Mouse (Mus musculus) kidney, postnatal 4 days (tissue): ENCODE results near the gene Cd99l2.

ENCODE experiments used
- DNase-seq, 2 experiments: peaks; one replicate each; pipeline ENCODE4 v3.0.0; 2021; ENCODE audit warnings: mixed read lengths in 2 of 2

Cd99l2 gene

DNA sequence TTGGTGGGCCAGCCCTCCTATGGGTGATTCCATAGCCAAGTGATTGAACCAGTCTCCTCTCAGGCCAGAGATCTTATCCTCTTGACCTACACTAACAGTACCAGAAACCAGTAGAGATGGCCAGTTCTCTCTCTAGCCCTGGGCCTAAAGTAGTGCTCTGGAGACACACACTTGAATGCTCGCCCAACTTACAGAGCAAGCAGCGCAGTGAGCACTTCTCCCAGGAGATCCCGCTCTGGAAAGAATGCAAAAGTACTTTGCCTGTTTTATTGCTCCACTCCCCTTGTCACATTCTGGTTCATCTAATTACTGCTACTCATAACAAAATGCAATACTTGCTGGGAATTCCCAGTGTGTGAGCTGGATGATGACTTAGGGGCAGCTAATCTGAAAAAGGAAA is 25.2 kb downstream of the Cd99l2 start:
- DNase-seq: no peak

DNA sequence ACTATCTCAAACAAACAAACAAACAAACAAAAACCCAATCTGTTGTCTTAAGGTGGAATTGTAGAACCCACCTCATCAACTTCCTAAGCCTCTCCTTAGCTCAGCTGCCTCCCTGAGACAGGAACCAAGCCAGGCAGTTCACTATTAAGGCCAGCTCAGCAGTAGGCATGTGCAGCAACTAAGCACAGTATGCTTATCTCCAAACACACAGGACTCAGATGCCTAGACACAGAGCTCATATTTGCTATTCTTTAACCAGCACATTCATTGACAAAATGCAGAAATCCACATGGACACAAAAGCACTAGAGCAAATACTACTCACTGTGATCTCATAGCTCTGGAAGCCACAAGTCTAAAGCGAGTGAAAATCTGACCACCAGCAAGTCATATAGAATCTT is 27.2 kb downstream of the Cd99l2 start:
- DNase-seq: no peak

DNA sequence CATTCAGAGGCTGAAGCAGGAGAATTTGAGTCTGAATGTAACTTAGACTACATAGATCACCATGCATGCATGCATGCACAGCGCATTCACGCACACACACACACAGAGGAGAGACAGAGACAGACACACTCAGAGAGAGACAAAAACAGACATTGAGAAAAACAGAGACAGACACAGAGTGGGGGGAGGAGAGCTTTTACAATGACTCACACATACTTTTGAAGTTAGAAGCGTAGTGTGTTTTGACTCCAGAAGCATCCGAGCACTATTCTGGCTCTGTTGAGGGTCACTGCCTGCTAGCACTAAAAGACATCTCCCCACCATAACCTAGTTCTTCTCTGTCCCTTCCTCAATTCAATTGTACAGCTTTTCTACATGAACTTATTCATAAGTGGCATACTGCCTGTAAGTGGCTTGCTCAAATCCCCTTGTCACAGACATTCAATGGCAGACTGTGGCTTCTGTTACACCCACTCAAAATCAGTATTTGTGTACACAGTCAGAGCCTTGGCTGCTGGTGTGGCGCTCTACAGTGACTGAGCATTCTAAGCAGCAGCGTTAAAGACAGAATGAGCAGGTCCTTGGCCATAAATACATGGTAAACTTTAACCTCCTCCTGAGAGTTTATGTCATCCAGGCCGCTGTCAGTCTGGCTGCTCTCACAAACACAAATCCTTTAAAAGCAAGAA is 28.4 kb downstream of the Cd99l2 start:
- DNase-seq: no peak

DNA sequence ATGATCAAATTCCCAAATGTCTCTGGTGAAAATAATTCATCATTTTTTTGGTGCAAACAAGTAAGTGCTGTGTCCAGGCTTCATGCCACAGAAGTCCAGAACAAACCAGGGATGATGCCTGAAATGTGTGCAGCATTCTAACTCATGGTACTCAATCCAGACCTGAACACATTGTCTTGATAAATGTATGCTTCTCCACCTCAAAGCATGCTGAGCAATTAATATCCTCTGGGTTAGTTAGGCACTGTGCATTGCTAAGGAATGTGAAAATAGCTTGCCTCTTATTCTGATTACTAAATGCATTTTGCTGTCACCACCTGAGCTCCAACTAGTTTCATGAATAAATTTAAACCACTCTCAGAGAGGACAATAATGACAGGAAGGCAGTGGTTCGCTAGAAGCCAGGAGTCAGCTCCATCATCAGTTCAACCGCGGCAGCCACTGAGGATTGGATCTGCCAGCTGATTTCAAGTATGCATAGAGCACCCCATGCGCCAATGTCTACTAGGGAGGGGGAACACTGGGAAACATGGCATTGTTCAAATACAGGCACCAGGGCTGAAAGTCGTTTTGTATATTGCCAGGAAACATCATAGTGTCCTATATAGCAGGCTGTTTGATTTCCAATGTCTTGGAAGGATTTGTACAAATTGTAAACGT is 36.4 kb downstream of the Cd99l2 start:
- DNase-seq: no peak

DNA sequence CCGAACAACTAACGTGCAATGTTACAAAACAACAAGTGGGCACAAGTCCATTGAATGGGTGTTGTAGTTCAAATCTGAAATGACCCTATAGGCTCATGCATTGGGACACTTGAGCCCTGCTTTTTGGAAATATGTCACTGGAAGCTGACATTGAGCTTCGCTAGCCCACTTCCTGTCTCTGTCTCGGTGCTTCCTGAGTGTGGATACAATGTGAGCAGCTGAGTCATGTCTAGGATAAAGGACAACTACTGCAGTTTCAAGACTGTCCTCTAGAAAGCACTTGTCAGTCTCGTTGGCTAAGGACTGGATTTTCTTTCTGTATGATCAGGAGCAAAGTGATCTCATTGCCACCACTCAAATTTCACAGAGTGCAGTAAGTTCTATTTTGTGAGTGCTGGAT is 49.7 kb downstream of the Cd99l2 start:
- no peak for DNase-seq

DNA sequence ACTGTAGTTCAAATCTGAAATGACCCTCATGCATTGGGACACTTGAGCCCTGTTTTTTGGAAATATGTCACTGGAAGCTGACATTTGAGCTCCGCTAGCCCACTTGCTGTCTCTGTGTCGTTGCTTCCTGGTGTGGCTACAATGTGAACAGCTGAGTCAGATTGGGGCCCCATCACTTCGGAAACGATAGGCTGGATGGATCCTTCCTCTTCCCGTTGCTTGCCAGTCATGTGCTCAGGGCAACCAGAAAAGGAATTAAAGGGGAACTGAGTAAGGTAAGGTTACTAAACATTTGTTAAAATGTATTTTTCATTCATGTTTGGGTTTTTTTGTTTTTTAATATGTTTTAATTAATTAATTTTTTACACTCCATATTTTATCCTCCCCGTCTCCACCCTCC is 53.2 kb downstream of the Cd99l2 start:
- no peak for DNase-seq

DNA sequence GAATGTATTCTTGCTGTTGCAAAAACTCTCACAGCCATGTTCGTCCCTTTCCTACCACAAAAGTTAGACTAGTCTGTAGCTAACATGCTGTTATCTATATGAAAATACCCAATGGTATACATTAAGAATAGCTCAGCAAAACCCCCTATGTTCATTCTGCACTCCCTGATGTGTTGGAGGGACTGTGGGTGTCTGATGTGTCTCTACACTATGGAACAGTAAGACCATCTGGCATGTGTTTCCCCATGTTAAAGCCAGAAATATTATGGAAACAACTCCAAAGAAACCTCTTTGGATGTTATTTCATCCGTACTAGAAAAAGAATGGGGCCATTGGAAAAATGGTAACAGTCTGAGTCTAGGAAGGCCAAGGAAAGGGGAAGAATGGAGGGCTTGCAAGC is 57.1 kb downstream of the Cd99l2 start:
- no peak for DNase-seq

DNA sequence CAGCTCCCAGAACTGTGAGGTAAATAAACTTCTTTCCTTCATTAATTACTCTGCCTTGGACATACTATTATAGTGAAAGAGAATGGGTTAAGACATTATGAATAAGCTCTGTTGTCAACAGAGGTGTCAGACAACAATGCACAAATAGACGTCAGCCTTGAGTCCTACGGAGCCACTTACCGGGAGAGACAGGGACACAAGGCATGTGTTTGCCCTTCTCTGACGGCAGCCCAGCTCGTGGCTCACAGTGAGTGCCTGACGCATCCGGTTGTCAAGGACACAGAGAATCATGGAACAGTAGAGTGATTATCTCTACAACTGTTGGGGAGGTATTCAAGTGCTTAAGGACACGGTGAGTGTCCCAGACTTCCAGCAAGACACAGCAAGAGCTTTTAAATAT is 57.8 kb downstream of the Cd99l2 start:
- no peak for DNase-seq

DNA sequence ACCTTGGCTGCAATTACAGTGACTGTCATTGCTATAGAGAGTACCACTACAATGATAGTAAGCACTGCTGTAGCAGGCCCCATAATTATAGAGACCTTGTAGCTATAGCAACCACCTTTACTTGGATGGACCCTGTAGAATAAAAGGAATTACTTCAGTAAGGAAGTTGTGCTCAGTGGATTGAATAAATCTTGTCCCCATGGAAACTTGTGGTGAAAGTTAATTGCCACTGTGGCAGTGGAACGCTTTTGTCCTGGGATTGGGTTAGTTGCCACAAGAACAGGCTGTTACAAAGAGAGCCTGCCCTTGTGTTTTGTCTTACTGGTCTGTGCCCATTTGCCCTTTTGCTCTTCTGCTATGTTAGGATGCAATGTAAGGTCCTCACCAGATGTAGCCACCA is 58.2 kb downstream of the Cd99l2 start:
- no peak for DNase-seq

DNA sequence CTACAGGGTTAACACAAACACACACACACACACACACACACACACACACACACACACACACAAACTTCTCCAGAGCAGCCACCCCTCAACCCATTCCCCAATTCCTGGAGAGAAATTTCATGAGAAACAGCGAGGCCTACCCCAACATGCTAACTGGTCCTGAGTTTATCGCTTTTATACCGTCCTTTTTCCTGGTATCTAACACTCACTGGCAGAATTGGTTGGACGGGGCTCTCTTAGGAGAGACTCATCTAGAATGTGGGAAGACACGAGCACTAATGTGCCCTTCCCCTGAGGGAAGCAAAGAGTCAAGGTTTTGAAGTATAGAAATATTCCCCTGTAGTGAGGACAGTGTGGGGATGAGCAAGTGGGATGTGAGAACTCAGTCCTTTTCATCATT is 61.7 kb downstream of the Cd99l2 start:
- no peak for DNase-seq

DNA sequence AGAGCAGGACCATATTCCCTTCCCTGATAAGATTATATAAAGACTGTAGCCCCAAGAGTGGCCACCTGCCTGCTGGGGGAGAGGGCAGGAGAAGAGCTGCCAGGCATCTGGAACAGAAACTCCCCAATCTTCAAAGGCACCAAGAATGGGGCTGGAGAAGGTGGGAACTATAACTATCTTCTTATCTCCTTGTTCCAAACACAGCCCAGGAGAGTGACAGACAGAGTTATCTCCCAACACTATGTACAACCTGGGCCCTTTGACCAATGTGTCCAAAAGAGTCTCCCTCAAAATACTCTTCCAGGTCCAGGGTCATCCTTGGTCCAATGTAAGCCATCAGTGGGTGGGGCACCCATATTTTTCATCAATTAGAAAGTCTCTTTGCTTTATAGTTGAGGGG is 65.2 kb downstream of the Cd99l2 start:
- no peak for DNase-seq

DNA sequence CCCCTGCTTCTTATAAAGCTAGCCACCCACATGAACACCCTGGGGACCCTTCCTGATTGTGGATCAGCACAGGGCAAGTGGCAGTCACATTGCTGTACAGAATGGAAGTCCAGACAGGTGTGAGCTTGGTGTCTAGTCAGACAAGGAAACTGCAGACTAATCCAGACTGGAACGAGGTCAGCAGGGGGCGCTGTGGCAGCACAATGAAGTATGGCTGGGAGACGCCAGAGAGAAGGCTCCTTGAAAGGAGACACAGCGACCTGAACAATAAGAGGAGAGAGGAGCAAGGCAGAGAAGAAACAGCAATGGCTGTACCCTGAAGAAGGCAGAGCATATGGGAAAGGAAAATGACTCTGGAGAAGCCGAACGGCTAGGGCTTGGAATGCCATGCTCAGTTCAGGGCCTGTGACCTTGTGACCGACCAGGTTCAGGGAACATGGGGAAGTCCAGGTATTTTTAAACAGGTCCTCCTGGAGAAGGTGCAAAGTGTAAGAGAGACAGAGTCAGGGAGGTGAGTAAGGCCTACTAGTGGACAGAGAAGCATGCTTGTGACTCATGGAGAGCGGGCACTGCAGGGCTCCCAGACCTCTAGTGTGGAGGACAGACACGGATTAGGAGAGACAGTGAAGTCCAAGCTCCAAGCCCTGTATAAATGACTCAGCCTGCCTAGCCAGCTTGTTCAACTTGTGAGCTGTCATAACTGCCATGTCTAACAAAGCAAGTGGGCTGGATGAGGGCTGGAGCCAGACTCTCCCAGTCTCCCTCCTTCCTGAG is 66.7 kb downstream of the Cd99l2 start:
- peak; percentile 90 to 91 for DNase-seq

DNA sequence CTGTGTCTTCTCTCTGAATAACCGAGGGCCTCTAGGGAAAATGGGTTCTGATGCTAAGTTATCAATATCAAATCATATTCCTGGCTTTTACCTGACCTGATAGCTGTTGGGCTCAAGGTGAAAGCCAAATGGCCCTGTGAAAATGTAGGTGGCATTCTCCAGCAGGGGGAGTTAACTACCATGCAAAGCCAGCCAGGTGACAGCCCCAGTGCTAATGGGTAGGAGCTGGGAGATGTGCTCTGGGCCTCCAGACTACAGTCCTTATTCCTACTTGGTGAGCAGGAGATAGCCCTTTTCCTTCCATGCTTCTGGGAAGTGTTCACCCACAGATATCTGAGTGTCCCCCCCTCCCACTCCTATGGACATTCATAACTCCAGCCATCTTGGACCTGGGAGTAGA is 67.8 kb downstream of the Cd99l2 start:
- peak in 1 of 2 experiments; percentile 8 for DNase-seq

DNA sequence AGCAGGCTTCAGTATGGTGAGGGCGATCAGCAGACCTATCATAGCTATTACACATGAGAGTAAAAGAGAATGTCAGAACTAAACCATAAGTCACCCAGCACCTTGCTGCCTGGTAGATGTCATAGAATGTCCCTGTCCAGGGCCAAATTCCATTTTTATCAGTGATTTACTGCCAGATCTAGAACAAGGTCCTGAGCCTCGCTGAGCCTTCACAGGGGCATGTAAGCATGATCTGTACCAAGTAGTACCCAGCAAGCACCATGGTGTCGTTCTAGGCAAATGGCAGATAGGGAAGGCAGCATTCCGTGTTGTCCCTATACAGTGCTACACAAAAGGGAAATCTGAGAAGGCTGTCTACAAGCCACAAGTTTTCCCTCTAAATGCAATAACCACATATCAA is 79.0 kb downstream of the Cd99l2 start:
- no peak for DNase-seq

DNA sequence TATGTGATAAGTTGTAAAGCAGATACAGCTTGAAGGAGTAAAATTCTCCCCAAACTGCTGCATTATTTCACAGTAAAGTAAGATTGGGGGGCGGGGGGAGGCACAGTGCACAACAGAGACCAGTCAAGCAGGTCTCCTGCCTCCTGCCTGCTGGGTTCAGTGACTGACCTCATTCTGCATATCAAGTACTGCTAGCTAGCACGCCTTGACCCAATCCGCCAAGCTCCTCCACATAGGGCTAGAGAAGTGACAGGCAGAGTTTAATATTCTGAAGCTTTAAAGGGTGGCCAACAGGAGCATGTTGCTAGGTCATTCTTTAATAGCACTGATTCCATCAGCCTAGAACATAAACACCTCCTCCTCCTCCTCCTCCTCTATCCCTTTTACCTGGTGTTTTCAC is 79.9 kb downstream of the Cd99l2 start:
- peak in 1 of 2 experiments; percentile 8 for DNase-seq

DNA sequence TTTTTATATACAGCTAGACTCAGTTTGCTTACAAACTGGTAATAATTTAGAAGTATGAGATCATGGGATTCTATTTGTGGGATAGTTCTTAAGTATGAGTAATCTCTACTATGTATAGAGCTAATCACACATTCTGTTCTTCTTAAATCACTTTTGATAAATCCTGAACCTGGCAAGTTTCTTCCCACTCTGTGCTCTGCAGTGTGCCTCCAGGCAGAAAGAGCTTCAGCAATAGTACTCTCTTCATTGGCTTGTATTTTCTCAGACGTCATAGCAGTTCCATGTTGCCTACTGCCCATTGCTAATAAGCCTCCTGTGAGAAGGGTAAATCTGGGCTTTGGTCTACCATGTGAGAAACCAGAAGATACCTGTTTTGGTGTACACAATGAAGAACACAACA is 84.3 kb downstream of the Cd99l2 start:
- no peak for DNase-seq

DNA sequence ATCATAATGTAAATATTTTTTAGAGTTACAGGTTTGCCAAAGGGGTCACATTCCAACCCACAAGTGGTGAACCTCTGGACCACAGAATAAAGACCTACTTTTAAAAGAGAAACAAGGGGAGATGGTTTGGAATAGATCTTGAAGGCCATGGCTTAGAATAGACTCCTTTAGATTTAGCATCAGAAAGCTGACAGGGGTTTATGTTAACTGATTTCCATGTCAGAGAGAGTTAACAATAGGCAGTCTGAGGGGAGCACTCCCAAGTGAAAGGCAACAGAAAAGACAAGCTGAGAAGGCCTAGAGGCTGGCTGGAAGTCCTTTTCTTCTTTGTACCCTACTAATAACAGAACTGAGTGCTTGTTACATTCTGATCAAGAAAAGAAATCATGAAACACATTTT is 86.4 kb downstream of the Cd99l2 start:
- DNase-seq: no peak

DNA sequence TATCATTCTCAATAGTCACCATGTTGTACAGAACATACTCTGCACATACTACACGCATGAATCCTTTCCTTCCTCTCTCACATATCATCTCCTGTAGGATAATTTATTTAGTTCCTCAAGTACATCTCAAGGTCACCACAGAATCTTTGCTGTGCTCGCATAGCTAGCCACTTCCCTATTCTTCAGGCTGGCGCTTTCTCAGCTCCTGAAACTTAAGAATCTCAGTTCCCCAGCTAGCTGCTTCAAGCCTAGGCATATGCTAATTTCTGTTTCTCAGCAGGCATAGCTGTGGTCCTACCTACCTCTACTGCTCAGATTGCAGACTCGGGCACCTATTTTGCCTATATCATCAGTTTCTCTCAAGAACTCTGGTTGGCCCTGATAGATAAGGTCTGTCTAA is 96.3 kb downstream of the Cd99l2 start:
- no peak for DNase-seq

DNA sequence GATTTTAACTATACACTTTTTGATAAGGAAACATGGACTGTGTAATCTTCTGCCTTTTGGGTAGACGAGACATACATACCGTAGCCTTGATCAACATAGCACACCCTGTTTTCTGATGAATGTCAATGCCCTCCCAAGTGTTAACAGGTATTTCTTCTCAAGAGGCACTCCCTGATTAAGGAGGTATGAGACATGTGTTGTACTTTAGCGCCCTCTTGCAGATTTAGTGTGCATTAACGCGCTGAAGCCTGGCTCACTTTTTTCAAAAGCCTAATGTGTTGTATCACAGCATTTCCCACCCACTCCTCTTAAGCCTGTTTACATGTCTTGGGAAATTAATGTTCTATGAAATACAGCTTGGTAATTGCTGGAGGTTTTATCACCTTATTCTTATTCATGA is 111.1 kb downstream of the Cd99l2 start:
- DNase-seq: peak; percentile 20 to 27

DNA sequence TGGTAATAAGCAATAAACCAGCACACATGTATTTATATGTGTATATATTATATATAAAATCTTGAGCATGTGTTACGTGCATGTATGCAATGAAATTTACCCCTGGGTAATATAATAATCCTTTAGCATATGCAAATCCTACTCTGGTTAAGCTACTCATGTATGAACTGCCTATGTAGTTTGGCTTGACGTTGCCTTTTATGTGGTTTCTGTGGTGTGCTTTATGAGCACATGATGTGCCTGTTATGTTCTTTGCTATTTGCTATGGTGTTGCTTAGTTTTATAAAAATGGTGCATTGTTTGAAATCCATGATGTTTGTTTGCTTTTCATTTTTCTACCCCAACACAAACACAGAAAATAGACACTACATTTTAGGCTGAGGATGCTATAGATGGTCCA is 114.2 kb downstream of the Cd99l2 start:
- no peak for DNase-seq

DNA sequence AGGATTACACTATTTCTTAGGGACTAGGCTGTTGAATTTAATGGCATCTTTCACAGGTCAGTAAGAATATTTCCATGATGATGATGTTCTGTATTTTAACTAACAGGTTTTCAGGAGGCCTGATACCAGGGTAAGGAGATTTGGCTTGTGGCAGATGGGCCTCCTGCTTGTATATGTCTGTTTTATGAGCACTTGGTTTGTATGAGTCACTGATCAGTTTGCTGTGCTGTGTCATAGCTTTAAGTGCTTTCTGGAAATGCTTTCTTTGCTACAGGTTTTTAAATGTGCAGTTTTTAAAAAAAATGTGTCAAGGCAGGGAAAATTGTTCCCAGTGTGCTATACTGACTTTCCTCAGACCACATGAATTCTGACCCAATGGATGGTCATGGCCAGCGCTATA is 115.9 kb downstream of the Cd99l2 start:
- no peak for DNase-seq
